Mouse (Mus musculus) heart, postnatal 0 days (tissue): ENCODE results near the gene Spata9. TPM values are rescaled to one million over a fixed set of nuclear protein-coding genes. Genes with fewer than 3 reads are reported as not detected.
A peak's percentile ranks its signal among the peaks of the same experiment; 100 is the strongest.

Experiments used
- ATAC-seq: fragments of 200-750 bp; cut with Nextera tagmentation; 2 replicates; pipeline ENCODE4 v1.8.0; 2017; ENCODE audit warnings: low read depth, moderate number of reproducible peaks, moderate library complexity; ENCODE audit not compliant: insufficient read depth
- DNase-seq: peaks from one replicate; pipeline ENCODE4 v3.0.0-alpha.2; 2016; ENCODE audit warnings: low spot score
- H3K27ac ChIP-seq: fragments of 300-500 bp; sonication (generic); 2 replicates; pipeline ENCODE4 v1.5.1; 2014; ENCODE audit warnings: low read depth, mild to moderate bottlenecking
- H3K27me3 ChIP-seq: fragments of 300-500 bp; sonication (generic); 2 replicates; pipeline ENCODE4 v1.6.1; 2014; ENCODE audit warnings: low read length, mixed read lengths; ENCODE audit not compliant: control insufficient read depth, insufficient read depth
- H3K36me3 ChIP-seq: fragments of 300-500 bp; sonication (generic); replicated peaks from 2 replicates; pipeline ENCODE4 v1.6.1; 2014; ENCODE audit warnings: low read length, mixed read lengths; ENCODE audit not compliant: control insufficient read depth, insufficient read depth
- H3K4me1 ChIP-seq: fragments of 300-500 bp; sonication (generic); 2 replicates; pipeline ENCODE4 v1.6.1; 2014; ENCODE audit warnings: antibody characterized with exemption; ENCODE audit not compliant: control insufficient read depth, insufficient read depth
- H3K4me2 ChIP-seq: fragments of 300-500 bp; sonication (generic); 2 replicates; pipeline ENCODE4 v1.6.1; 2014; ENCODE audit warnings: low read depth, mild to moderate bottlenecking, low read length, moderate library complexity
- H3K4me3 ChIP-seq: fragments of 300-500 bp; sonication (generic); 2 replicates; pipeline ENCODE4 v1.5.1; 2014; ENCODE audit warnings: low read depth, low read length
- H3K9ac ChIP-seq: fragments of 300-500 bp; sonication (generic); replicated peaks from 2 replicates; pipeline ENCODE4 v1.6.1; 2014; ENCODE audit warnings: low read depth, low read length, mixed read lengths
- H3K9me3 ChIP-seq: fragments of 300-500 bp; sonication (generic); replicated peaks from 2 replicates; pipeline ENCODE4 v1.6.1; 2016; ENCODE audit warnings: low read length; ENCODE audit not compliant: control insufficient read depth
- CTCF ChIP-seq: IDR thresholded peaks from 2 replicates; pipeline ENCODE4 v1.5.1; 2016; ENCODE audit warnings: antibody characterized with exemption, control low read depth, low read depth
- EP300 ChIP-seq: IDR thresholded peaks from 2 replicates; pipeline ENCODE4 v1.6.1; 2016; ENCODE audit warnings: antibody characterized with exemption, low read depth
- WGBS: fragments of 180-500 bp; shearing (Covaris S2); extraction: QIAGEN DNeasy Blood & Tissue Kit; methylation state at CpG from one replicate; pipeline ENCODE4 v1.1.7; 2014; 5-methylcytosine and 5-hydroxymethylcytosine counted together
- polyA plus RNA-seq: library from polyadenylated mRNA; unstranded; fragments of >200 nt; fragmentation: Nextera tagmentation; extraction: Ambion mirVana; gene quantifications from 2 replicates; pipeline ENCODE4 v1.2.1, GENCODE M21; 2015
- total RNA-seq: library from RNA; depleted of rRNA; stranded (reverse); fragments of >200 nt; gene quantifications from 2 replicates; pipeline ENCODE4 v1.2.3, GENCODE M21; 2014; ENCODE audit warnings: low replicate concordance

The Spata9 gene
- total and polyA plus RNA-seq, 2 experiments from 2014 or later = 0.52 TPM; not detected in 1

DNA sequence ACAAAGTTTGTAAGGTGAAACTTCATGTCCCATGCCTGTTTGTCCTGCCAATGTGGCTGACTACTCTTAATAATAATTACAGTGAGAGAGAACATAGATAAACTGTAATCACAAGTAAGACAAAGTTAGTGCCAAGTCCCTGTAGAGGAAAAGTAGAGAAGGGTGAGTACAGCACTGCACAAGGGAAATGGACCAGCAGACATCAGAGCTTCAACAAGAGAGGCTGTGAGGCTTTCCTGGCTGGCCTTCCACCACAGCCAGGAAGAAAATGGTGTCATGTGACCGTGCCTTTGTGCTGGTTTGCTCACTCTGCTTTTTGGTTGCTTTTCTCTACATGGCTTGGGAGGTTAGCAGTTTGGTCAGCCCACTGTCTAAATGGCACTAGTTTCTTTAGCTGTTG is 8.7 kb downstream of the Spata9 start:
- Histone ChIP-seq H3K4me3 (no peak overlapping the region), H3K9ac (no peak overlapping the region), H3K4me1 (no peaks in the 10 kb centered on the region), H3K27ac (no peak overlapping the region), H3K9me3 (no peaks in the 10 kb centered on the region), H3K27me3 (no peaks in the 10 kb centered on the region), H3K36me3 (no peaks in the 10 kb centered on the region), H3K4me2 (no peak overlapping the region)
- no peak for ATAC-seq
- no peak for TF ChIP-seq EP300
- no peak for TF ChIP-seq CTCF
- no peak for DNase-seq
- WGBS = 48% methylated on average over 1 of the region's 1 CpGs

DNA sequence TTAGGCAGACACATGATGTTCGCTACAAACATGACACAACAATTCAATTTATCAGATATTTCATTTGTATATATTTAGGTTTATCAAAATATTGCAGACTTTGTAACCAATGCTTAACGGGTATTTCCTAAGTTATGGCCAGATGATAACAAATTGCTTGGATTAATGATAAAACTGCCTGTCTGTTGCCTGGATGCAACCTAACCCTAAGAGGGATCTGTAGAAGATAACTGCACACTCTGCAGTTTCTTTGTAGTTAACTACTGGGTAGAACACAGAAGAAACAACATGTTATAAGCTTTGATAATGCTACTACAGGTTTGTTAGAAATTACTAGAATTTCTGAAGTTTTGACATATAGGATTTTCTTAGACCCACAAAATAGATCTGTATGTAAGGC is 9.3 kb downstream of the Spata9 start:
- Histone ChIP-seq H3K4me2 (no peak overlapping the region), H3K27me3 (no peaks in the 10 kb centered on the region), H3K27ac (no peak overlapping the region), H3K4me1 (no peaks in the 10 kb centered on the region), H3K9ac (no peak overlapping the region), H3K9me3 (no peaks in the 10 kb centered on the region), H3K4me3 (no peak overlapping the region), H3K36me3 (no peaks in the 10 kb centered on the region)
- no peak for ATAC-seq
- WGBS = 73% methylated on average over 2 of the region's 2 CpGs
- TF ChIP-seq EP300 = no peak
- TF ChIP-seq CTCF = no peak
- DNase-seq = no peak

DNA sequence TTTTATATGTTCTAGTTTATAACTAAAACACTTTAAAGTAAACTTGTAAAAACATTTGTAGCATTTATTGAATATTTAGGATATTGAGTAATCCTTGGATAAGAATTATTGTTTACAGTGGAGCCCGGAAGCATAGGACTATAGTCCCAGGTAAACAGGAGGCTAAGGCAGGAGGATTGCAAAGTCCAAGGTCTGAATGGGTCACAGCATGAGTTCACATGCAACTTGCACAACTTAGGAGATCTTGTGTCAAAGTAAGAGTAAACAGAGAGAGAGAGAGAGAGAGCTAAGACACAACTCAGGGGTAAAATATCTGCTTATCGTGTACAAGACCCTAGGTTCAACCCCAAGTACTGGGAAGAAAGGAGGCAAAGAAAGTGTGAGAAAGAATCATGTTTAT is 9.7 kb downstream of the Spata9 start:
- H3K4me2 ChIP-seq = no peak overlapping the region
- 69% methylated on average over 2 of the region's 2 CpGs for WGBS
- H3K9ac ChIP-seq = no peak overlapping the region
- no peaks in the 10 kb centered on the region for H3K4me1 ChIP-seq
- no peaks in the 10 kb centered on the region for H3K36me3 ChIP-seq
- H3K4me3 ChIP-seq = no peak overlapping the region
- DNase-seq (no peak), ATAC-seq (no peak)
- TF ChIP-seq EP300 = no peak
- no peak for TF ChIP-seq CTCF
- no peaks in the 10 kb centered on the region for H3K9me3 ChIP-seq
- H3K27ac ChIP-seq = no peak overlapping the region
- H3K27me3 ChIP-seq = no peaks in the 10 kb centered on the region

DNA sequence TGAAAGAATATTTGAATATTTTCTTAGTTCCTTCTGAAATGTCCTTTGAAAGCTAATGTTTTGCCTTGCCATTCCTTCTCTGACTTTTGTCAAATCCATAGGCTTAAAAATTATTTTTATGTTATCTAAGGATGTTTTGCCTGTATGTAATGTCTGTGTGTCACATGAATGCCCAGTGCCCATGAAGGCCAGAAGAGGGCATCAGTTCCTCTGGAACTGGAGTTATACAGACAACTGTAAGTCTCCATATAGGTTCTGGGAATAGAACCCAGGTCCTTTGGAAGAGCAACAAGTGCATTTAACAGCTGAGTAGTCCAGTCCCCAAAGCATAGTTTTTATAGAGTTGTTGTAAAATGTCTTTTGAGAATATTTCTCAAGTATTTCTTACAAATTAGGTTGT is 15.0 kb downstream of the Spata9 start:
- Histone ChIP-seq H3K4me1 (no peaks in the 10 kb centered on the region), H3K4me2 (no peak overlapping the region), H3K36me3 (no peaks in the 10 kb centered on the region), H3K9ac (no peak overlapping the region), H3K27ac (no peak overlapping the region), H3K27me3 (no peaks in the 10 kb centered on the region), H3K9me3 (no peaks in the 10 kb centered on the region), H3K4me3 (no peak overlapping the region)
- TF ChIP-seq EP300 = no peak
- TF ChIP-seq CTCF = peak; percentile 22; the same call in 1 of the 2 replicates
- DNase-seq (no peak), ATAC-seq (no peak)

DNA sequence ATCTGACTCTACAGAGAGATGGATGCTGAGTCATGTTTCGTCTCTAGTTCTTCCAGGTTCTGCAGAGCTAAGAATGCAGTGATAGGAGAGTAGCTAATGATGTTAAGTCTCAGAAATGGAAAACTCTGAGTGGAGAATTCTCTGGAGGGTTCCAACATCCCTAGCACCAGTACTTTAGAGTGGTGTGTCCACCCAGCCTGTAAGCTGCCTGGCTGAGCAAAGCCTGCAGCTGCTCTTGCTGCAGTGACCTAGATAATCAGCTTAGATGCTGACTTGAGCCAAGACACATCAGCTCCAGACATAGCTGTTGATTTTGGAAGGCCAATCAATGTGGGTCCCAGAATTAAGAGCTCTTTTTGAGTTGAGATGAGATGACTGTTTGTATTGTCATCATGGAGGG is 21.1 kb downstream of the Spata9 start:
- Histone ChIP-seq H3K4me3 (no peak overlapping the region), H3K9ac (no peak overlapping the region), H3K4me2 (no peak overlapping the region), H3K27ac (no peak overlapping the region), H3K36me3 (no peaks in the 10 kb centered on the region), H3K4me1 (no peaks in the 10 kb centered on the region), H3K27me3 (no peaks in the 10 kb centered on the region), H3K9me3 (no peaks in the 10 kb centered on the region)
- WGBS = 47% methylated on average over 1 of the region's 1 CpGs
- no peak for TF ChIP-seq EP300
- no peak for TF ChIP-seq CTCF
- DNase-seq = no peak
- no peak for ATAC-seq

DNA sequence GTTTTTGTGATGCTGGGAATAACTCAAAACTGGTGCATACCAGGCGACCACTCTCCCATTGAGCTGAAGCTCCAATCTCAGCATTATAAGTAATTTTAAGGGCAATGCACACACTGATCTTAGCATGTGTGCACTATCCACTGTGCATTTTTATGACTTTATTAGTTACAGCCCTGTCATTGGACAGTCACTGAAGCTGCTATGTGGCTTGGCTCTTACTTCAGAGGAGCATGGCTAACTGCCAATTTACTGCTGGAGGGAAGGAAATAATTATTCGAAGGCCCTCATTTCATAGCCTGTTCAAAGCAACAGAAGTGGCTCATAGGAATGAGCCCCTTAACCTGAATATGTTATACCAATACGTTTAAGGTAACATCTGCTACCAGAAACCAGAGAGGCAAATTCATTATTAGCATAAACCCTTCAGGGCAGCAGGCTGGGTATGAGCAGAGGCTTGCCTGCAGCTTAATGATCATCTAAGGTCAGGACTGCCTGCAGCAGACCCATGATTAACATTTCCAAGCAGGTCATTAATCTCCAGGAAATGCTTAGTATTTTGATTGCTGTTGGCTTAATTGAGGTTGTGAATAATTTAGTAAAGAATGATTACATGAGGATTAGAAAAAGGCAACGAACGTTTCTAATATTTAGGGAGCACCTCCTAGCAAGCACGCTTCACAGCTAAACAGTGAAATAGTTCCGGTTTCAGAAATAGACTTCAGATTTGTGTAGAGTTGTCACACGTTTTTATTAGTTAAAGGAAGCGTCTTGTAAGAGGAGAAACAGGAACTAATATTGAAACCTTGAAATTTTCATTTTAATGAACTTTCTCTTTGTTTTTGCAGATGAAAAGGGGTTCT is 25.4 kb downstream of the Spata9 start:
- DNase-seq = peak; percentile 29
- 55% methylated on average over 9 of the region's 9 CpGs for WGBS
- Histone ChIP-seq H3K9ac (no peak overlapping the region), H3K27ac (no peak overlapping the region), H3K9me3 (peaks cover 12% of the 10 kb centered on the region), H3K4me2 (no peak overlapping the region), H3K4me3 (no peak overlapping the region), H3K36me3 (no peaks in the 10 kb centered on the region), H3K27me3 (no peaks in the 10 kb centered on the region), H3K4me1 (no peaks in the 10 kb centered on the region)
- no peak for ATAC-seq
- TF ChIP-seq EP300 (no peak), CTCF (no peak)
